12 mouse cellular contexts compared by ENCODE assay signal in genomic region chr3:133694057-133694456, GRCm38 (mm10).
DNase-seq lines count a peak whose midpoint lies in the region; ATAC-seq and TF ChIP-seq lines count a peak whose summit lies in the region.
"Had no signal": no experiment of that assay in that cellular context is flagged by ENCODE, and none has a peak within 500 bp of the region (broad histone marks: within the 10 kb centered on the region; RNA-seq: fewer than 3 reads in every experiment).

No protein-coding gene starts in this region.

- peak; percentile 75 for ATAC-seq in forebrain, embryonic 16.5 days
- ATAC-seq in forebrain, embryonic 15.5 days (replicated peaks): no peak

- no peaks in the 10 kb centered on the region for H3K36me3 ChIP-seq in forebrain, embryonic 16.5 days (ENCODE audit: control insufficient read depth, insufficient read depth)
- H3K36me3 ChIP-seq in forebrain, embryonic 15.5 days: no peaks in the 10 kb centered on the region
- no peaks in the 10 kb centered on the region for H3K36me3 ChIP-seq in heart, adult 2 months (ENCODE audit: control insufficient read depth, insufficient read depth, low read length)
- H3K36me3 ChIP-seq: limb, embryonic 12.5 days; stomach, embryonic 15.5 days had no signal

- intact Hi-C loops in heart, adult 2 months (cut with DNase I): no loop called here
- intact Hi-C loops in heart, postnatal 25 days (cut with DNase I): no loop called here

- WGBS in forebrain, embryonic 16.5 days: 45% methylated on average over 4 of the region's 4 CpGs
- 45% methylated on average over 4 of the region's 4 CpGs for WGBS in forebrain, embryonic 15.5 days
- 32% methylated on average over 4 of the region's 4 CpGs for WGBS in heart, adult 2 months

- H3K9ac ChIP-seq in forebrain, embryonic 16.5 days (replicated peaks; ENCODE audit: low read depth, low read length): no peak overlapping the region
- no peak overlapping the region for H3K9ac ChIP-seq in forebrain, embryonic 15.5 days (replicated peaks)
- H3K9ac ChIP-seq in heart, adult 2 months (ENCODE audit: low read depth, low read length): no peak overlapping the region
- H3K9ac ChIP-seq: limb, embryonic 12.5 days; stomach, embryonic 15.5 days had no signal

- H3K4me2 ChIP-seq in forebrain, embryonic 16.5 days (ENCODE audit: low read length): no peak overlapping the region
- no peak overlapping the region for H3K4me2 ChIP-seq in forebrain, embryonic 15.5 days (replicated peaks)
- H3K4me2 ChIP-seq: limb, embryonic 12.5 days; stomach, embryonic 15.5 days had no signal

- no peak for TF ChIP-seq POLR2A in heart, adult 2 months (IDR thresholded peaks at IDR 0.05; ENCODE audit: insufficient read depth, low read depth, low read length)

- no peaks in the 10 kb centered on the region for H3K9me3 ChIP-seq in forebrain, embryonic 16.5 days (ENCODE audit: control insufficient read depth, low read length)
- H3K9me3 ChIP-seq in forebrain, embryonic 15.5 days: no peaks in the 10 kb centered on the region
- H3K9me3 ChIP-seq: limb, embryonic 12.5 days; stomach, embryonic 15.5 days had no signal

- TF ChIP-seq CTCF in heart, adult 2 months (IDR thresholded peaks at IDR 0.05): no peak

- no peaks in the 10 kb centered on the region for H3K79me2 ChIP-seq in heart, adult 2 months (replicated peaks; ENCODE audit: control insufficient read depth, insufficient read depth, low read length)

- H3K4me3 ChIP-seq in forebrain, embryonic 16.5 days (replicated peaks; ENCODE audit: low read length): no peak overlapping the region
- no peak overlapping the region for H3K4me3 ChIP-seq in forebrain, embryonic 15.5 days
- H3K4me3 ChIP-seq in heart, adult 2 months: no peak overlapping the region
- H3K4me3 ChIP-seq: limb, embryonic 12.5 days; stomach, embryonic 15.5 days had no signal

- TF ChIP-seq EP300 in heart, adult 2 months (IDR thresholded peaks at IDR 0.05; ENCODE audit: insufficient read depth, low read depth, low read length): no peak

- DNase-seq in brain, adult 2 months (ENCODE audit: low read depth, low spot score): peak; percentile 85
- peak; percentile 51 to 68 for DNase-seq in frontal cortex, adult 2 months (ENCODE audit: extremely low spot score in 1 of 2, low spot score in 1 of 2)
- DNase-seq in right cerebral cortex, adult 18-20 months: peak; percentile 59
- no peak for DNase-seq in heart, adult 2 months
- no peak for DNase-seq in heart, postnatal 25 days (ENCODE audit: low spot score)
- DNase-seq: gastrocnemius, postnatal 25 days; kidney, postnatal 14 days; lung, adult 2 months had no signal

- no peaks in the 10 kb centered on the region for H3K27me3 ChIP-seq in forebrain, embryonic 16.5 days (replicated peaks; ENCODE audit: control insufficient read depth, insufficient read depth, low read length)
- no peaks in the 10 kb centered on the region for H3K27me3 ChIP-seq in forebrain, embryonic 15.5 days
- H3K27me3 ChIP-seq in heart, adult 2 months (ENCODE audit: control insufficient read depth, insufficient read depth, low read length): no peaks in the 10 kb centered on the region
- H3K27me3 ChIP-seq: limb, embryonic 12.5 days; stomach, embryonic 15.5 days had no signal

- H3K27ac ChIP-seq in forebrain, embryonic 16.5 days (ENCODE audit: low read length): no peak overlapping the region
- H3K27ac ChIP-seq in forebrain, embryonic 15.5 days (replicated peaks): no peak overlapping the region
- no peak overlapping the region for H3K27ac ChIP-seq in heart, adult 2 months
- H3K27ac ChIP-seq: limb, embryonic 12.5 days; stomach, embryonic 15.5 days had no signal

- no peaks in the 10 kb centered on the region; the same call in 1 of the 2 replicates for H3K4me1 ChIP-seq in forebrain, embryonic 16.5 days (replicated peaks; ENCODE audit: control insufficient read depth, insufficient read depth, low read length)
- no peaks in the 10 kb centered on the region for H3K4me1 ChIP-seq in forebrain, embryonic 15.5 days
- H3K4me1 ChIP-seq in heart, adult 2 months (ENCODE audit: control insufficient read depth, insufficient read depth, low read length): no peaks in the 10 kb centered on the region
- H3K4me1 ChIP-seq: limb, embryonic 12.5 days; stomach, embryonic 15.5 days had no signal

Comparison
In these comparisons a context has a peak if more than half of its experiments do, and no peak if none do; other contexts are left out.
1. DNase-seq: peak in brain, adult 2 months (single experiment), frontal cortex, adult 2 months (2 of 2) and right cerebral cortex, adult 18-20 months (single experiment); none in heart, adult 2 months (0 of 2) and heart, postnatal 25 days (single experiment).